Mouse (Mus musculus) embryonic stem cell, embryonic (primary cell): ENCODE data around the gene Nceh1.

ENCODE experiments used
- CTCF ChIA-PET, 4 experiments: fragments of 300-600 bp in 2 of 4; fragments of 350-600 bp in 2 of 4; sonication (Branson Sonifier 250); formaldehyde crosslinking; loops; one replicate each; lab custom pipeline; 2022; ENCODE audit warnings: inconsistent platforms in 2 of 4; lab: Charles Lee
- POLR2A ChIA-PET, 4 experiments: fragments of 300-600 bp in 2 of 4; fragments of 350-600 bp in 2 of 4; sonication (Branson Sonifier 250); formaldehyde crosslinking; loops; one replicate each; lab custom pipeline; 2022; ENCODE audit warnings: antibody characterized with exemption in 4 of 4, inconsistent platforms in 1 of 4; lab: Charles Lee

The Nceh1 gene

GRCm38 (mm10) chr3:27316559-27317287, 134.0 kb downstream of the Nceh1 start, which contains the start of gene Tnfsf10:
TSS of gene Tnfsf10 (plus strand) at chr3:27317028.
- POLR2A ChIA-PET: interaction anchor here in 1 of 4 experiments (1.5 kb wide), 1 partner anchor 34 kb away, joined by 3 read pairs; no protein-coding TSS in a partner anchor
- CTCF ChIA-PET: interaction anchor here in 2 of 4 experiments (0.5 to 0.8 kb wide), 2 partner anchors 21 to 46 kb away, joined by 3 to 4 read pairs; no protein-coding TSS in a partner anchor

DNA sequence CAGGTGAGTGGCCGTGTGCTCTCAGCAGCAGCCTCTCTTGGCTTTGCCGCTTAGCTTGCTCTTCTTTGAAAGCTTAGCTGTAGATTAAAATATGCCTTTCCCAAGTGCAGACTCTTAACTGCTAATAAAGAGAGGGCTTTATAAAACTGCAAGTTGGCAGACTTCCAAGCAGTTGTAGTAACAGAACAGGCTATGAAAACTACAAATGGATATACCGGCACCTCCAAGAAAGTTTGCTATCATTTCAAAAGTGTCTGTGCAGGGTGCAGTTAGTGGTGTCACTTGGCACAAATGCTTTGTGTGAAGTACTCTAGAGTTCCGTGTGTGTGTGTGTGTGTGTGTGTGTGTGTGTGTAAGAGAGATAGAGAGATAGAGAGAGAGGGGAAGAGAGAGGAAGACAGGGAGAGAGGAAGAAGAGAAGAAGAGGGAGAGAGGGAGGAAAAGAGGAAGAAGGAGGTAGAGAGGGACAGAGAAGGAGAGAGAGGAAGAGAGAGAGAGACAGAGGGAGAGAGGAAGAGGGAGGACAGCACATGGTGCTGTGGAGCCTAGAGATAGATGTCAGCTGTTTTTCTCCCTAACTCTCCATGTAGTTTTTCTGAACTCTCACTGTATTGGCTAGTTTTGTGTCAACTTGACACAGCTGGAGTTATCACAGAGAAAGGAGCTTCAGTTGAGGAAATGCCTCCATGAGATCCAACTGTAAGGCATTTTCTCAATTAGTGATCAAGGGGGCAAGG, 134.7 kb downstream of the Nceh1 start:
- POLR2A ChIA-PET: no interaction called here
- CTCF ChIA-PET: interaction anchor here in 1 of 4 experiments (0.8 kb wide), 1 partner anchor 21 kb away, joined by 4 read pairs; no protein-coding TSS in a partner anchor

DNA sequence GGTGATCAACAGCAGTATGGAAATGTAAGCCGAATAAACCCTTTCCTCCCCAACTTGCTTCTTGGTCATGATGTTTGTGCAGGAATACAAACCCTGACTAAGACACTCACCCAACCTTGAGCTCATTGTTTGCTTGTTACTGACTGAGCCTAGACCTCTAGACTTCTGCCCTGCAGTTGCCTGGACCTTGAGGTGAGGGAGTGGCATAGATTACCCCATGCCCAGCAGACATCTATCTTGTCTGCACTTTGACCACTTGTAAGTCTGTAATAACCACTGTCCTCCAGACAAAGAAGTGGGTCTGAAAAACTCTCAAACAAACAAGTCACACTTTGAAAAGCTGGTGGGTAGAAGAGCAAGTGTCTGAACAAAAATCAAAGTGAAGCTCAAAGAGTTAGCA, 136.9 kb downstream of the Nceh1 start:
- ChIA-PET POLR2A (no interaction called here), CTCF (interaction anchor here in 1 of 4 experiments (0.6 kb wide), 1 partner anchor 15 kb away, joined by 3 read pairs; no protein-coding TSS in a partner anchor)

DNA sequence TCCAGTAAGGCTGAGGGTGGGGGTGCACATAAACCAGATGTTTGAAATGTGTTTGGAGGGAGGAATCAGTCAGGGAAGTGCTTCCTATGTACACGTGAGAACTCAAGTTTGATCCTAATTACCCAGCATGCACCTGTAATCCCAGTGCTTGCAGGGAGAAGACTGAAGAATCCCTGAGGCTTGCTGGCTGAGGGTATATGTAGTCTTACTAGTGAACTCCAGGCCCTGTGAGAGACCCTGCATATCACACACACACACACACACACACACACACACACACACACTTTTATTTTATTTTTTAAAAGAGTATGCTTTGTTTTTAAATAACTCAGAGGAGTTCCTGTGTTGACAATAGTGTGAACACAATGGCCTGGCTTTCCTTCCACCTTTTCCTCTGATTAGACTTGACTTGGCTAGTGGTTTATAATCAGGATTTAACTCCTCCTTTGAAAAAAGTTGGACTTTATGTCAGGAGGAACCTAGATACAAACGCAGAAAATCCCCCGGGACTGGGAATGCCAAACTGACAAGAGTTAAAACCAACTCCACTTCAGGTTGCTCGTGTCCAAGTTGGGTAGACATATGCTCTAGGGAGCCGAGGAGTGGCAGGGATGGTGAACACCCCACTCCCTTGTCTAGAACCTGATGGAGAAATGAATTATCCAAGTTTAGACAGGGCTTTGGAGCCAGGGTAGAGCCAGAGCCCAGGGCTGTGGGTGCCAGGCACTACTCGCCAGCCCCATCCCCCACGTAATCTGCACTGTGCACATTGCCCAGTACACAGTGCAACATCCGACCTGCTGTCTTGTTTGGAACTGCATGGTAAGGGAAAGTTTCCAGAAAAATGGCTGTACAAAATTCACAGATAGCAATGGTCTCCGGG, 138.1 kb downstream of the Nceh1 start:
- ChIA-PET CTCF (no interaction called here), POLR2A (no interaction called here)

GRCm38 (mm10) chr3:27322591-27322990, 139.8 kb downstream of the Nceh1 start:
- ChIA-PET POLR2A (no interaction called here), CTCF (interaction anchor here in 1 of 4 experiments (1.3 kb wide), 1 partner anchor 23 kb away, joined by 5 read pairs; no protein-coding TSS in a partner anchor)

DNA sequence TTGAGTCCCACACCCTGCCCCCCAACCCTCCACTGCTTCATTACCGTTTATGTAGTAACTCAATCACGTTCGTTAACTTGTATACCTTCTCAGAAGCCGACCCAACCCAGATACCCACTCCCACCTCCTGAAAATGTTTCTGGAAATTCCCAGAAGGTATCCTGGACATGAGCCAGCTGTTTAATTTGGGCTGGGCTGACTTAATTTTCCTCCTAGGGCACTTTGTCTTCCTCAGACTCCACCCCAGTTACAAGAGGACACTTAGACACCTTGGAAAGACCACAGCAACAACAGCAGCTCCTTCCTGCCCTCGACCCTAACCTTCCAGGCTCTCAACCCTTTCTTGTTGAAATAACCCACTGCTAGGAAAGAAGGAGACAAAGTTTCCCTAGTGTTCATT, 140.8 kb downstream of the Nceh1 start:
- CTCF ChIA-PET: interaction anchor here in 1 of 4 experiments (1.3 kb wide), 1 partner anchor 22 kb away, joined by 5 read pairs; no protein-coding TSS in a partner anchor

DNA sequence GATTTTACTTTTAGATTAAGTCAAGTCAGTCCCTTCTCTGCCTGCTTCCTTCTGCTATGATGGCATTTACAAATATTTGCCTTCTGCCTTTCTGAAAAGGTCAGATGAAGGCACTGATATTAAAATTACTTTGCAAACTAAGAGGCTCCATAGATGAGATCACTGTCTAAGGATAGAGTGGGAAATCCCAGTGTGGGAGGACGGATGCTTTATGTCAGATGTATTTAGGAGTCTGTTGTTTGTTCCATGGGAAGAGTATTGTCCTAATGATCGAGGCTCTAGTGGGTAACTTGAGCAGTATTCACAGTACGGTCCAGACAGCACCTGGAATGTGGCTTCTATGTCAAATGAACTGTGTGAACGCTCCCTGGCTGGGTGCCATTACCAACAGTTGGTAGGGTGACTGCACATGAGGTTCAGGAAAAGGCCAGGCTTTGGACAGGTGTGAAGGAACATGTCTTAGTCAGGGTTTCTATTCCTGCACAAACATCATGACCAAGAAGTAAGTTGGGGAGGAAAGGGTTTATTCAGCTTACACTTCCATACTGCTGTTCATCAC, 143.9 kb downstream of the Nceh1 start:
- POLR2A ChIA-PET: no interaction called here

More for the DNA sequence above, 140.8 kb downstream of the Nceh1 start:
- POLR2A ChIA-PET: no interaction called here

GRCm38 (mm10) chr3:27330706-27331105, 147.9 kb downstream of the Nceh1 start:
- CTCF ChIA-PET: interaction anchor here in 2 of 4 experiments (0.6 to 1.5 kb wide), 2 partner anchors 15 to 19 kb away, joined by 3 to 4 read pairs; no protein-coding TSS in a partner anchor
- POLR2A ChIA-PET: no interaction called here

More for the DNA sequence above, 143.9 kb downstream of the Nceh1 start:
- CTCF ChIA-PET: interaction anchor here in 1 of 4 experiments (1.0 kb wide), 1 partner anchor 11 kb away, joined by 3 read pairs; no protein-coding TSS in a partner anchor
